Mouse (Mus musculus) lung, postnatal 36 days (tissue): ENCODE measurements around the gene Rpl41.
"Not testable (repeated sequence)": the region's sequence is repeated elsewhere in the genome, so short reads cannot be mapped to it uniquely, and the experiment has no call there.

Experiments used
- DNase-seq: peaks from one replicate; pipeline ENCODE4 v3.0.0; 2022; ENCODE audit warnings: mixed read lengths

The Rpl41 gene

DNA sequence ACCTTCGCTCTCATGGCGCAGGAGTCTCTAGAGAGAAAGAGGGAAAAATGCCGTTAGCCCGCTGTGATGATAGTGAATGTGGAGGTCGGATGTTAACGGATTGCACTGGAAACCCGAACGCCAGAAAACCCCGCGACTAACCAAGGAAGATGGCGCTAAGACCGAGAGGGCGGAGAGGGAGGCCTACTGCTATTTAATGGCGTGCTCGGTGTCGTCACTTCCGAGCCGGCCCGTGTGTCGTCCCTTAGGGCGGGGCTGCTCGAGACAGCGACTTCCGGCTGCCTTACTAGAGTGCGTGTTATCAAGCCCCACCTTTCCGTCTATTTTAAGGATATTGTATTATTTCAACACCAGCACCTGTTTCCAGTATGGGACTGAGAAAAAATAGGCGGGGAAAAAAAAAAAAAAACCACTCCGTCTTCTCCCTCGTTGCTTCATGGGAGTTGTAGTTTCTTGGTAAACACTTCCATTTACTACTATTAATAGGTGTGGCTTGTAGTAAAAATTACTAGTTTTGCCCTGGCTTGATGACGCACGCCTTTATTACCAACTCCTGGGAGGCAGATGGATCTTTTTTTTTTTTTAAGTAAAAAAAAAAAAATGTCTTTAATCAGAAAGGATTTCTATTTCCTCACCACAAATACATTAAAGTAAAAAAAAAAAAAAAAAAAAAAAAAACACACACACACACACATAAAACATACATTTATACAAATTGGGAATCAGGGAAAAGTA is at the start of gene Rpl41:
Rpl41 (minus strand) TSS at position 359 of the 735 bp plus-strand sequence.
- peak; percentile 98 for DNase-seq

DNA sequence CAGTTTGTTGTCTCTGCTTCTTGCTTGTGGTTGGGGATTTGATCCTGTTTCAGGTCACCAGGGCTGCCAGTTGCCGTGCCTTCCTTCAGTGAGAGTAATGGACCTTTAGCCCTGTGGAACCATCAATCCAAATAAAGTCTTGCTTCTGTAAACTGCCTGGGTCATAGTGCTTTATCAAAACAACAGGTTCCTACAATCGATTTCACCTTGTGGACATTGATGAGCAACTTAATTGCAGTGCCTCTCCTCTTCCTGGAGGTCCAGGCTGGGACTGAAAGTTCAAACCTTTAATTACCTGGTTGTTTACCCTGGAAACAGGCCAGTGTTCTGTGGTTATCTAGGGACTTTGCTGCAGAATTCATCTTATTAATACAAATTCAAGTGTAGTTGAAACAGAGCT is 49.4 kb upstream of the Rpl41 start:
- DNase-seq = no peak

DNA sequence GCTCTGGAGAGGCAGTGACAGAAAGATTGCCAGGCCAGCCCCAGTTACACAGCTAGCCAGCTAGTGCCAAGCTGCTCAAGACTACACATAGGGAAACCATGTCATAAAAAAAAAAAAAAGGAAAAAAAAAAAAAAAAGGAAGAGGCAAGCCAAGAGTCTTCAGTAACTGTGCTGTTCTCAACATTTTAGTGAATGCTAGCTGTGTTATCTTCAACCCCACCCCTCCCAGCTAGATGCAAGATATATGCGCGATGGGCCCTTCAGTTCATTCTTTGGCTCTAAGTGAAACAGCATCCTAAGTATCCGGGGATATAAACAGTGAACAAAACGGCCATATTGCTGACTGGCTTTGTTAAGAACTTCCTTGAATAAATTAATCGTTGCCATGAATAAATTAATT is 43.7 kb upstream of the Rpl41 start:
- no peak for DNase-seq

DNA sequence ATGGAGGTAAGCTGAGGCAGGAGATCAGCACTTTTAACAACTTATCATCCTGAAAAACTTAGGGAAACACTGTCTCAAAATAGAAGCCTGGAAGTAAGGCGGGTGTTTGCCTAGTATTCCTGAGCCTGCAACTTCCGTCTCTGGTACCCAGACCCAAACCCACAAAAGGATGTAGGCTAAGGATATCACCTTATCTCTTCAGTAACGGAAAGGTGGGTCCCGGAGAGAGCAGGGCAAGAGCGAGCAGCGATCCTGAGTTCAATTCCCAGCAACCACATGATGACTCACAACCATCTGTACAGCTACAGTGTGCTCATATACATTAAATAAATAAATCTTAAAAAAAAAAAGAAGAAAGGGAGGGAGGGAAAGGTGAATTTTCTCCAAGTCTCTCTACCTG is 42.3 kb upstream of the Rpl41 start:
- DNase-seq = no peak

DNA sequence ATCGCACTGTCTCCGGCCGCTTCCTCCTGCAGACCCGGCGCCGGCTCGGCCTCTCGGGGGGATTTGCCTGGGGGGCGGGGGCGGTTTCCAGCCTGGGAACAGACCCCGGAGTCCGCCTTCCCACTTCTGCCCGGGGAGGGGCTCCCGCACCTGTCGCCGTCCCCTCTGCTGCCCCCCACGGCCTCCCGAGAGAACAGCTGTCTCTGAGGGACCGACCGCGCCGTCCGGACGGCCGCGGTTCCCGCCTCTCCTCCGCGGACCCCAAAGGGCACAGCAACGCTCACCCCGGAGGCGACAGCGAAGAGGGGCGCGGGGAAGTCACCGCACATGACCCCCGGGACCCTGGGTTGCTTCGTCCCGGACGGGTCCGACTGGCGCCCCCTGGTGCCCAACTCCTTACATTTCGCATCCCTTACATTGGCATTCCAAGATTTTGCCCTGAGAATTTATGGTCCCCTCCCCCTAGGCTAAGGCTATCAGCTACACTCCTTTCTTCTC is 41.1 kb upstream of the Rpl41 start:
- DNase-seq = peak; percentile 71

DNA sequence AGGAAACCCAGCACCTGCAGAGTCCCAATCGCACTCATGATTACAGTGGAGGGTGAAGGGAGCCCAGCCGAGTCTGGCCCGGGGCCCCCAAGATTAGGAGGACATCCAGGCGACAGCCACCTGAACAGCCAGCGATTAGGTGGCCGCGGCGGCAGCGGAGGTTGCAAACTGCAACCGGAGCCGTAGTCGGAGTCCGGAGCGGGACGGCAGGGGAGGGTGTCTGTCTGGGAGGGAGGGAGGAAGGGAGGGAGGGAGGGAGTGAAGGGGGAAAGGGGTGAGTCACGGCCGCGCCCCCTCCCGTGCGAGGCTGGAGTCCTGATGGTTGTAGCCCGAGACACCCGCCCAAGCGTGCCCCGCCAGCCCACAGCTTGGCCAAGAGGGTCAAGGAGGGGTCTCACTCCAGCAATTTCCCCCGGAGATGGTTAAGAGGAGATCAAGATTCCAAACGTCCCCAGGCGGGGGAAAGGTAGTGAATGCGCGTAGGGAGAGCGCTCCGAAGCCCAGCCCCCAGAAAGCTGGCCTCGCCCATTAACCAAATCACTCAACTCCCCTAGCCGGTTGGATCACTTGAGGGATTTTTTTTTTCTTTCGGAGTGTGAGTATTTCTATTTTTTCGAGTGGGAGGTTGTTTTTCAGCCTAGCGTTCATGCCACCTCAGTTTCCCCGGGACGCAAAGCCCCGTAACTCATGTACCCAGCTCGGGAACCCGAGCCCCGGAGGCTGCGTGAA is 40.5 kb upstream of the Rpl41 start, which contains the start of gene Erbb3:
Erbb3 (minus strand) TSS at position 189 of the 729 bp plus-strand sequence.
- peak; percentile 82 for DNase-seq

DNA sequence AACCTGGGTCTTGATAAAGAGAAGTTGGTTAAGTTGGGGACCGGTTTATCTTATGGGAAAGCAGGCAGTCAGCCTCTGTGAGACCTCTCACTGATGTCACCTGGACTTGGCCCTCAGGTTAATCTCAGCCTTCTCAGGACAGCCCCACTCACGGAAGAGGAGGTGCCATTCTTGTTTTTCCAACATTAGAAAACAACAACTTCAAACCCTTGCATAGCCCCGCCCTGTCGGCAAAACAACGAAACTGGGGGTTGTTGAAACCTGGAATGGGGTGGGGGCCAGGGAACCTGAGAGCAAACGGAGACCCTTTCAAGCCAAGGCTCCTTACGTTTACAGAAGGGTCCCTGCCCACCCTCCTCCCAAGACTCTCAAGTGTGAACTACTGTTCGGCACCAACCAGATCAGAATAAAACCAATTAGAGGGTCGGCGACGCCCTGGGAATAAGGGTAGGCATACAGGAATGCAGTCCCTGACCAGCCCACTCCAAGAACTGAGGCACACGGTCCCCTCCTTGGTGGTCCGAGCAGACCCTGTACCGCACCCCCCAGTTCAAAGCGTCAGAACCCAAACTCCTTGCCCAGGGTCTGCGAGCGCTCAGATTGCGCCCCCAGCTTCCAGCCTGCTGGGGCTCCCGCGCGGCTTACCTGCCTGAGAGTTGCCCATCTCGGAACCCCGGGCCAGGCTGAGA is 39.8 kb upstream of the Rpl41 start:
- peak; percentile 57 for DNase-seq

DNA sequence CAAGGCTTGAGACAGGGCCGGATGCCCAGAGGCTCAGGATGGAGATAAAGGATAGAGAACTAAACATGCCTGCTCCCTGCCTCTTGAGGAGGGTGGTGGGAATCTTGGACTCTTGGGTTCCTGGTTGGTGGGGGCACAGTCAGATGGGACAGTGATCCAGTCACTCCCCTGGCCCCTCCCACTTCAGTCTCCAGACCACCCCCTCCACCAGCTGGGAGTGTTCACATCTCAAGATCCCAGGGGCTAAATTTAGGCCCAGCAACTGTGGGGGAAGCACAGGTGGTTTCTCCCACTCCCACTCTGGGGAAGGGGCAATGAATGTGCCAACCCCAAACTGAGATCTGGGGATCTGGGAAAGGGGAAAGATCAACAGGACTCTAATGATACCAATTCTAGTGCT is 39.0 kb upstream of the Rpl41 start:
- no peak for DNase-seq

DNA sequence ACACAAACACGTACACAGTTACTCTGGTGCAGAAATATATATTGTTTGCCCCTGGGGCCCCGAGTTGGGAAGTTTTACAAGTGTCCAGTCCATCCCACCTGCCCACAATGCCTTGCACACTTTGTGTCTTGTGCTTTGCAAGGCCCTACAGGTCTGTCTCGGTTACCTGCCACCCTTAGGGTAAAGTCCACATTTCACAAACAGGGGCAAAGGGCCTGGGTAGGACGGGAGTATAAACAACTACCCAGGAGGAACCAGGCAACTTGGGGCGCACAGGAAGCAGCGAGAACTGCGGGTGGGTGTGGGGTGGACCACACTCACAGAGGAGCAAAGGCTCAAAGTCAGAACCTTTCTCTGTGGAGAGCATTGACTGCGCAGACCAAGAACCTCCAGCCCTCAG is 38.6 kb upstream of the Rpl41 start:
- no peak for DNase-seq

DNA sequence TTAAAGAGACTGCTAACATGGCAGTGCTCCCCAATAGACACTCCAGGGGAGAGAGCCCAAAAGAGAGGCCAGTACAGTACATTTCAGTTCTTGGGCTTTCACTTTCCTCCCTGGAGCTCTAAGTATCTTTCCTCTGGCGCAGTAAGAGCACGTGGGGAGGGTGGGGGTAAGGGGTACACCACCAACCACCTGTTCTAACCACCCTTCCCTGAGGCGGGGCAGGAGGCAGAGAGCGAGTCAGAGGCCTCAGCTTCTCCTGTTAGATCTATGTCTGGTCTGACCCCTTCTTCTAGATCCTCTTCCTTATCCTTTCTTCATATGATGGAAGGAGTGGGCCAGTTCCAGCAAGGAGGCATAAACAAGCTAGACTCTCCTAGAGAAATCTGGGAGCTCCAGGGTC is 38.0 kb upstream of the Rpl41 start:
- no peak for DNase-seq

DNA sequence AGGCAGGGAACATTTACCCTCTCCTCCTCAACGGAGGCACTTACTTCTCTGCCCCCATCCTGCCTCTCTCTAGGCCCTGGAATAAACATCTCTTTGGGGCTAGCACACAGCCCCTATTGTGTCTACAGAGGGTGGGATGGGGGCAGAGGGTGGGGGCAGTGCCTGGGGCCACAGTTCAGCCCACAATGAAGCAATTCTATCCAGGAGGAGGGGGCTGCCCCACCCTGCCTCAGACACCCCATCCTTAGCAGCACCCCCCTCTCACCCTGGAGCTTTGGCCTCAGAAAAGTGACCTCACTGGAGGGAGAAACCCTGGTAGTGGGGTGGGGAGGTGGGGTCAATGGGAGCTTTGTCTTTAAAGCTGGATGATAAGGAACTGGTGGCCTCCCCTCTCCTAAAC is 37.4 kb upstream of the Rpl41 start:
- no peak for DNase-seq

DNA sequence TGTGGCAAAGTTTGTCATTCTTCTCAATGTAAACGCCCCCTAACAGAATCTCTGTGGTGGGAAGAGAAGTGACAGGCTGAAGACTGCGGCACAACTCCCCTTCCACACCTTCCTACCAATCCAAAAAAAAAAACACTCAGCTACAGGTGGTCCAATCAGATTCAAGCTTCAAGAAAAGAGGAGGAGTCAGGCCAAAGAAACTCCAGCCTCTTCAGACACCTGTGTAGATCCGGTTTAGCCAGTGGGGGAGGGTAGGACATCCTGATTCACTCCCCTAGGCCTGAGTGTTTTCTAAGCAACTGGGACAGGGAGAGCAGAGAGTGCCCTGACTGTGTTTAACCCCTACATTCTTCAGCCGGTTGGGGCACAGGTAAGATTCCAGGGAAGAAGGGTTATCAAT is 35.3 kb upstream of the Rpl41 start:
- DNase-seq = peak; percentile 93

DNA sequence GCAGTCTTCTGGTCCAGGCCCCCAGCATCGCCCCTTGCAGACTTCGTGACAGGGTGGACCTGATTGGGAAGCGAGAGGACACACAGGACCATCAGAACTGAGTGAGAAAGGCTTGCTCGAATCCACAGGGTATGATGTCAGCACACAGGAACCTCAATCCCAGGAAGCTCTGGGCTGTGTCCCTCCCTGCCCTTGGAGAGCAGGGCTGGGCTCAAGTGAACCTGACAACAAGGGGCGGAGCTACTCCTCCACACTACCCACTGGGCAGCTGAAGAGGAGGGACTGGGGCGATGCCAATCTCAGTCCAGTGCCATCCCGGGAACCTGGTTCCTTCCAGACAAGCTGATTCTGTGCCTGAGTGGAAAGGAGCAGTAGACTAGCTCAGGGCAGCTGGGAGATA is 34.5 kb upstream of the Rpl41 start:
- DNase-seq = peak; percentile 91

DNA sequence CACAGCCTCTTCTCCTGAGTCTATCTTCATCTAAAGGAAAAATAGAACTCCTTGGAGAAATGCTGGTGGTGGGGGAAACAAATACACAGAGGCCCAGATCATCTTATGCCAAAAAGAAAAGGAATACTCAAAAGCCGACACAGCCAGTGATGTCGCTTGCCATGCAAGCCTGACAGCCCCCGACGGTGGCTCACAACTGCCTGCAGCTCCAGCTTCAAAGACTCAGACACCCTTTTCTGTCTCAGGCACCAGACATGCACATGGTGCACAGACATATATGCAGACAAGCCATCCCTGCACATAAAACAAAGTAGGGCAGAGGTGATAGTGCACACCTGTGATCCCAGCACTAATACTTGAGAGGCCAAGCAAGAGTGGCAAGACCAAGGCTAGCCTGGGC is 30.6 kb upstream of the Rpl41 start:
- no peak for DNase-seq

DNA sequence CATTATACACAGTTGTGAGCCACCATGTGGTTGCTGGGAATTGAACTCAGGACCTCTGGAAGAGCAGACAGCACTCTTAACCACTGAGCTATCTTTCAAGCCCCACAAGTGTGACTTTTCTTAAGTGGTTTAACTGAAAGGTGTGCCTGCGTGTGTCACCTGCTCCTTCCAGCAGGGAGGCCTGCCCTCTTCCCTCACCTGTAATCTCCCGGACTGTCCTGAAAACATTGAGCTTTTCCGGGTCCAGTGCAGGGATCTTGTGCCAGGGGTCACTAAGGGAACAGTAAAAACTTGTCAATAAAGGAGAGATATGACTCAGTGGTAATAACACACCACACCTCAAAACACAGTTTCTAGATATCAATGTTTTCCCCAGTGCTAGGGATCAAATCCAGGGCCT is 30.2 kb upstream of the Rpl41 start:
- DNase-seq = no peak

DNA sequence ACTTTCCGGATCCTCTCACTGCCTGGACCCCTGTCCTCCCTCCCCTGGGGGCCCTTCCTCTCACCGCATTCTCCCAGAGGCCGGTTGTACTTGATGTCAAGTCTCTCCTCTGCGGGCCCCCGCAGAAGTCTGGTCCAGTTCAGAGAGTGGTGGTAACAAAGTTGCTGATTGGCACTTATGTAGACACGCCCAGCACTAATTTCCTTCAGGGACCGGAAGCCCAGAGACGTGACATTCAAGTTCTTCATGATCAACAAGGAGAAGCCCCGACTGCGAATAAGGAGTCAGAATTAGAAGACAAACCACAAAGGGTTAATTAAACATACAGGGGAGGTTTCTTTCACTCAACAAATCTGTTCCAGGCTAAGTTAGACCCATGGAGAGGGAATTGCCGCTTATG is 29.2 kb upstream of the Rpl41 start:
- DNase-seq = no peak

DNA sequence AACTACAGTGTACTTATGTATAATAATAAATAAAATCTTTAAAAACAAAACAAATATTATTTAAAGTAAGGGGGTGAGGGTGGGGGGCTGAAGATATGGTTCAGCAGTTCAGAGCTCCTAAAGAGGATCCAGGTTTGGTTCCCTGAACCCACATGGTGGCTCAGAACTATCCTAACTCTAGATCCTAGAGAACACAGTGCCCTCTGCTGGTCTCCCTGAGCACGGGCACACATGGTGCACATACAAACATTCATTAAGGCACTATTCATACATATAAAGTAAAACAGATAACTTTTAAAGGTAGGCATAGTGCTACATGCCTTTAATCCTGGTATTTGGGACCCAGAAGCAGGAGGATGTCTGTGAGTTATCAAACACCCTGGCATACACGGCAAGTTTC is 26.0 kb upstream of the Rpl41 start:
- no peak for DNase-seq

DNA sequence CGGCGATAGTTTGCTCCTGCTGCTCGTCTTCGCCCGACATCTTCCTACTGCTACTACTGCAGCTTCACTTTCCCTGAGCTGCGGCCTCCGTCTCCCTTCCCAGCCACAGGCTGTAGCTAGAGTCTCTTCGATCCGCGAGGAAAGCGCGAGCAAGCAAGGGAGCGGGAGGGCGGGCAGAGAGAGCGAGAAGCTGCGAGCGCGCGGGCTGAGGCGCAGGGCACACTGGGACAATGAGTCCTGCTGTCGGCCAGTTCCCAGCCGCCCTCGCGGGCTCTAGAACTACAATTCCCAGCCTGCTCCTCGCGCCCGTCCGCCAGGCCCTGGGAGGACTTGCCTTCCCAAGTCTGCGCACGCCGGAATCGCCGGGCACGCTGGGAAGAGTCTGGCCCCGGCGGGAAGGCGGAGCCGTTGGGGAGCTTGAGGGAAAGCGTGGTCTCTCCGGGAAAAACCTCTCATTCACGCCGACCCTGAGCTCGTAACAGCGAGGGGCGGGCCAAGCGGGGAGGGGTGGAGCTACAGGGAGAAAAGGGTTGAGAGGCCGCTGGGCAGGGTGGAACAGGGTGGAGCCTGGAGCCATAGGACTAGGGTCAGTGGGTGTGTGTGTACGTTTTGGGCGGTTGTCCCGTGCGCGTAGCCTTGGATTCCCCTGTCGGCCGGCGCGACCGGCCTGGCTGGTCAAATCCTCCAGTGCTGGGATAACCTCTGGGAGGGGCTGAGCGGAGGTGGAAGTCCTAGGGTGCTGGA is 16.9 kb upstream of the Rpl41 start, which contains the start of gene Pa2g4:
Pa2g4 (minus strand) TSS at position 200 of the 744 bp plus-strand sequence.
- peak; percentile 98 for DNase-seq

DNA sequence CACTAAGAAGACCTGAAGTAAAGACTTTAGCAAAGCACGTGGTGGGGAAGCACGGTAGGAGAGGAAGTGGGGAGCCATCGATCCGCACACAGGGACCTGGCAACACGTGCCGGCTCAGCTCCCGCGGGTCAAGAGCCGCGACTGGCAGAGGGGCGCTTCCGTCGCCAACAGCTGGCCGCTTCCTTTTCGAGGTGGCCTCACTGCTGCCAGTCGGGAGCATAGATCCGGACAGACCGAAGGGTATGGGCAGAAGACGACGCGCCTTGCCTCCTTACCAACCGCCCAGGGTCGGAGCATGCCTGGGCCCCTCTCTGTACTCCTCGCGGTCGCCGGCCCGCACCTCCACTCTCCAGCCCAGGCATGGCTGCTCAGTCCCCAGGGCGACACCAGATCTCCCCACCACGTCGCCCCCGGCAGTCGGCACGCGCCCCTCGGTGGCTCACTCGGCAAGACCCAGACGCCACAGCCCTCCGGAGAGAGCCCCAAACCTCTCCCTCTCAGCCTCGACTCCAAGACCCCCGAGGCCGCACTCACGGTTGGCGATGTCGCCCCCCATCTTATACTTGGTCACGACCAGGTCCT is 16.2 kb upstream of the Rpl41 start:
- DNase-seq = peak; percentile 40

DNA sequence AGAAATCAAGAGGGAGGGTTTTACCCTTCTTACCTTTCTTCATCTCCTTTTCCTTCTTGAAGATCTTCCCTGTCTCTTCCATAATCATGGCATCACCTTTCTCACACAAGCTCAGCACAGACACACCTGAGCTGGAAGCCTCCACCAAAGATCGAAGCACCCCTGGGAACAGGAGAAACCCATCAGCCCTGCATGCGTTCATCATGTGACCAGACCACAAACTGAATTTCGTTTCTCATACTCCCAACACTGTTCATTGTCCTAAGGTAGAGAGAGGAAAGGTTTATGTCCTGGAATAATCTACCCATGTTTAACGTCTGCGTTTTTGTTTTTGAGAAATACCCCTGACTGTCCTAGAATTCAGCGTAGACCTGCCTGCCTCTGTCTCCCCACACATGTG is 14.4 kb upstream of the Rpl41 start:
- no peak for DNase-seq

DNA sequence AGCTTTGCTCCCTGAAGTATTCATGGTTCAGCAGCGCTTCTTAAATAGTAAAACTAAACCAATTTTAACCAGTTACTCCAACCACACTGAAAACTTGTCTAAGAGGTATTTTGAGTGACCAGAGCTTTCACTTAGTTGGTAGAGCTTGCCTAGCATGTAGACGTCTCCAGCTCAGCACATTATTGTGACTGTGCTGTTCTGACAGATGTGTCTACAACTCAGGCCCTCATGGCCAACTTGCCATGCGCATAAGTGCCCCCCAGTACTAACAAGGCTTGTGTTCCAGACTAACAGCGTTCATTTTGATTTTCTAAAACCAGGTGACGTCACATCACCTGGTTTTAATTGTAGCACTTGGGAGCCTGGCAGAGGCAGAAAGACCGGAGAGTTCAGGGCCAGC is 7.9 kb upstream of the Rpl41 start:
- DNase-seq = no peak

DNA sequence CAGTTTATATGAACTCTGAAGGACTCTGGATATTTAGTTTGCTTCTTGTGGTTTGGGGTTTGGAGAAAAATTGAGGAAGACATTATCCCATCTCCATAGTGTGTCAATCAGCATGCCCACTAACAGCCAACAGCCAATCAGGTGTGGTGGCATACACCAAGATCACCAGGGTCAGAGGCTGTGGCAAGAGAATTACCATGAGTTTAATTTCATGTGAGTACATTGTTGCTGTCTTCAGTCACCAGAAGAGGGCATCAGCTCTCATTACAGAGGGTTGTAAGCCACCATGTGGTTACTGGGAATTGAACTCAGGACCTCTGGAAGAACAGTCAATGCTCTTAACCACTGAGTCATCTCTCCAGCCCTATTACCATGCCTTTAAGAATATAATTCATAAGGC is 7.2 kb upstream of the Rpl41 start:
- peak; percentile 19 for DNase-seq

DNA sequence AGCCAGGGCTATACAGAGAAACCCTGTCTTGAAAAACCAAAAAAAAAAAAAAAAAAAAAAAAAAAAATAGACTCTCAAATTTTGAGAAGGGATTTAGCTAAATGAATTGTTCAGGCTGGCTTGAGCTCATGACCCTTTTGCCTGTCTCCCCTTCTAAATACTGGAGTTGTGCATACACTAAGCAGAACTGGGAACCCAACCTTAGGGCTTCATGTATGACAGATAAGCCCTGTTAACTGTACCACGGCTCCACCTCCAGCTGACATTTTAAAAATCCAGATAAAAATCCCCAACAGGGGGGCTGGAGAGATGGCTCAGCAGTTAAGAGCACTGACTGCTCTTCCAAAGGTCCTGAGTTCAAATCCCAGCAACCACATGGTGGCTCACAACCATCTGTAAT is 6.5 kb upstream of the Rpl41 start:
- not testable (repeated sequence) for DNase-seq
